Mouse (Mus musculus) adrenal gland, adult (tissue): ENCODE measurements at regions not wholly inside any gene's neighbourhood (a gene's known extent, or its start where the extent isn't known, plus 50 kb on each side); places are given as distances from the start of the nearest gene placed in this dataset.

Source experiments
- DNase-seq, 2 experiments: peaks; one replicate each; pipeline ENCODE4 v3.0.0; 2022 to 2023; ENCODE audit warnings: low spot score in 1 of 2; ENCODE audit not compliant: inconsistent age in 2 of 2

DNA sequence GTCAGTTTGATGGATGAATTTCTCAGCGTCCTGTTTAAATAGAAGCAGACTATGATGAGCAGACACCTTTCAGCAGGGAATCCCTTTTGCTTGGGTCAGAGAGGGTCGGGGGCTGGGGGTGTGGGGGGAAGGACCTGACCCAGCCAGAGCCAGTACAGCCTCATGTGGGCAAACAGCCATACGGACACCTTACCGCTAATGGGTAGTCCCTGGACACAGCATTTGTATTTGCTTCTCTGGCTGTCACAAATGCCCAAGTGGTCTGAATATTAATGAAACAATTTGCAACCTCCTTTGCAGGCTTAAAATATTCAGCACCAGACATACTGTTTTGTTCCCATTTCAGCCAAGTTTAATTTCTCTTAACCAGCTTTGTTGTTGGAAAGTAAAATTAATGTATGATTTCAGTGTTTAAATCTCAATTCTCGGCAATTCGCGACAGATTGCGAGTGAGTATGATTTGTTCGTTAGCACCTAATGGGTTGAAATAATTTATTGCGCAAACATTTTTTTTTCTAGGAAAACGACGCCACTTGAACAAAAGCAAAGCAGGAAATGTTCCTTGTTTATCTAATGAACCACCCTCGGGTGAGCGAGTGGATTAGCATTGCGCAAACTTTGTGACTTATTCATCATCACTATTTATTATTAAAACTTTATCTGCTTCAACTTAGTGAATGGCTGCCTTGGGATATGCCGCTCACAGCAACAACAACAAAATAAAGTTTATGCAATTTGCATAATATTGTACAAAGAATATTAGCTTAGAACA is 166.2 kb downstream of the Cdh26 start:
- no peak for DNase-seq

DNA sequence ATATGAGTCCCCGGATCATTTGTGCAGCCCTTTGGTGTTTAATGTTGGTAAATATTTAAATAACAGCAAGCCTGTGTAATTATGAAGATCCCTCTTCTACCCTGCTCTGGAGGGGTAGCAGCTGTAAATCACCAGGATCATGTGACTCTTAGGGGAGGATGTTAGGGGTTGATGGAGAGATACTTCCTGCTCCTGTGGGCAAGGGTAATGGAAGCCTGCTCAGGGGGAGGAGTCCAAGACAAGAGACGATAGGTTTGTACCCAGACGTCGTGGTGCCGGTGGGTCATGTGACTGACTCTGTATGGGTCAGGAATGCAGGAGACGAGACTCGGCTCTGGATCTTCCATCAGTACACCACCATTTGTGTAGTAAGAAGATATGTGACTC is 166.7 kb downstream of the Cdh26 start:
- DNase-seq: no peak

DNA sequence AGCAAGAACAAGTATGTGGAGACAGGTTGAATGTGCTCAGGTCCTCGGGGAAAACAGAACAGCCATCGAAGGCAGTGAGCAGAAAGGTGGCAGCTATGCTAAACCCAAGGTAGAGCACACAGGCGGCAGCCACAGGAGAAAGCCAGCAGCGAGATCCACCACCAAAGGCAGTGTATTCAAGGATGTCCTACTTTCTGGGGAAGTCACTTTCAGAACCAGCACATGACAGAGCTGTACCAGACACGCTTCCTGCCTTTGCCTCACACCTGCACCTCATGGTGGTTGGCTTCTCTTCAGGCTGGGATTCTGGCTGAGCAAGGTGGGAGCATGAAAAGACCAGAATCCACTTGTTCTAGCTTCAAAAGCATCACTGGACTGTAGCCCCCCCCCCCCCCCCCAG is 168.0 kb downstream of the Cdh26 start:
- DNase-seq: no peak

DNA sequence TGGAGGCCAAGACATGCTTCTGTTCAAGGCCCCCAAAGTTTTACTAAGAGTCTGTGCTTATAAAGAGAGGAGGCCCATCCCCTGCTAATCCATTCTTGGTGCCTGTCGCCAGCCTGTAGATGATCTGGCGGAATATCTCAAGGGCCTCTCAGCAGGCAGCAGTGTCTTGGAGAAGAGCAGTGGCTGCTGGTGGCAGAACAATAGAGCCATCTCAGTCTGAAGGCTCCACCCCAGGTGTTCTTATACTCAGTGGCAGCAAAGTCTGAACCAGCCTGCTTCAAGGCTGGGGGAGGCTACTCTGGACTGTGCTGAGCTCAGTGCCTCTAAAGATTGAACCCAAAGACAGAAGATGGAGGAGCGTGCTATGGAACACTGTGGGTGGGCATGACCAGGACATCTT is 168.5 kb downstream of the Cdh26 start:
- DNase-seq: no peak

DNA sequence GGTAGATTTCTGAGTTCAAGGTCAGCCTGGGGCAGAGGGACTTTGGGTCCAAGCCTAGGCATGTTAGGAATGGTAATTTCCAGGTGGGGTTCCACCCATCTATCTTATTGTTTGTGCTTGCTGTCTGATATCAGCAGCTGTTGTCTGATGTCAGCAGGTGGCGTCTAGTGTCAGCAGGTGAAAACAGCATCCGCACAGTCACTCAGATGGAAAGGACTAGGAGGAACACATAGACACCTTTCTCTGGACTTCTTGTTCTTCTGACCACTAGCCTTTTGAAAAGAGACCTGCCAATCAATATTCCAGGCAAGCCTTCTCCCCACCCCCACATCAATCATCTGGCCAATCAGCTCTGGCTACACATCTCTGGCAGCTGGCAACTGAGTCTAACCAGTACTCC is 173.1 kb downstream of the Cdh26 start:
- DNase-seq: no peak

DNA sequence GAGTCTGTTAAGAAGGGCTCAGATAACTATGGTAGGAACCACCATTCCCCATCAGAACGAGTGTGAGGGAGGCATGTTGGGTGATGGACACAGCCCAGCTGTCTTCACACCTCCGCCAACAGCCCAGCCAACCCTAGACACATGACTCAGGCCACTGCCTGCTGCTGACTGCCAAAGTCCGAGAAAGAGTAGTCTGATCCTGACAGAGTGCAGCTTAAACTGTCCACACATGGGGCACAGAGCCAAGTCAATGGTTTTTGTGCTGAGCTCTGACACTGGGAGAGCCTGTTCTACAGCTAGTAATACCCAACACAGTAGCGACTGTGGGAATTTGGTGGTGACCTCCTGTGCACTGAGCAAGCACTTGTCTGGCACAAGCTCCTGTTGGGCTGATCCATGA is 176.4 kb downstream of the Cdh26 start:
- DNase-seq: peak; percentile 12 to 54

DNA sequence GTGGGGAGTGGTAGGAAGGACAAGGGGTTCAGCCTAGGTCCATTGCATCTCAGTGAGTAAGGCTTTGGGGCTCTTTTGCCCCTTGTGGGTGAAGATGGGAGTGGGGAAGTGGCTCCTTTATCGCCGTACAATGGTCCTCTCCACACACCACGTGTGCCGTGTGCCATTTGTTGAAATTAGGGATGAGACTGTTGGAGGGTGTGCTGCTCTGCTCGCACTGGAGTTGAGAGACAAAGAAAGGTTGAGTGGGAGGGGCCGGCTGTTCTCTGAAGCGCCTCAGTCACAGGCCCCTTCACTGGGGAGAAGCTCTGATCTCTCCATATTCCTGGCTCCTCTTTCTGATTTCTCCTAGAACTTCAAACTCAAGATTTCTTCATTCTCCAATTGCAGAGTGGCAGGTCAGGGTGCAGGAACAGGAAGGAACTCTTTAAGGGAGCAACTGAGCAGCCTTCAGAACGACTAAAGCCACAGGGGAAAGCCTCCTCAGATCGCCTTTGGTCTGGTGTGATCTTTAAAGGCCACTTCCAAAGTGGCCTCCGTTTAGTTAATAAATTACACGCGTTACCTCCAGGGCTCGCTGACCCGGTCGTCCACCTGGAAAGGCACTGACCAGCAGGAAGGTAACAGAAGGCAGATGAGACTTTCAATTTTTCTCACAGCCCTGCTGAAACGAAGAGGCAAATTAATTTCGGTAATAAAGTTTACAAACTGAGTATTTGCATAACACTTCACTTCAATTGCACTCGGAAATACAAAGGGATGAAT is 180.1 kb downstream of the Cdh26 start:
- no peak for DNase-seq

DNA sequence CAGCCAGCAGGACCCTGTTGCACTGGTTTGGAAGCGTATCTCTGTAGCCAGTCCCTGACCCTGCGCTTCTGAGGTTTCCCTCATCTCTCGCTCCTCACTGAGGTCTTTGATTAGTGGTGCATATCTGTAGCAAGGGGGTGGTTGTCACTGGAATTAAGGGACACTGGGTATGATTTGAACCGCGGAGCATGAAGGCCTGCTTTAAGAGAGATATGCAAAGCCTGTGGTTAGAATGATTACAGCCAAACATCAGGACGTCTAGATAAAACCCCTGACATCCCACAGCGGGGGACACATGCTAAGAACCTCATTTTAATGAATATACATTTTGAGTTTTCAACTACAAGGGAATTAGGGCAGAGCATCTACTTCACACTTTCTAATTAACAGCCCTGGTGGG is 184.4 kb downstream of the Cdh26 start:
- no peak for DNase-seq

DNA sequence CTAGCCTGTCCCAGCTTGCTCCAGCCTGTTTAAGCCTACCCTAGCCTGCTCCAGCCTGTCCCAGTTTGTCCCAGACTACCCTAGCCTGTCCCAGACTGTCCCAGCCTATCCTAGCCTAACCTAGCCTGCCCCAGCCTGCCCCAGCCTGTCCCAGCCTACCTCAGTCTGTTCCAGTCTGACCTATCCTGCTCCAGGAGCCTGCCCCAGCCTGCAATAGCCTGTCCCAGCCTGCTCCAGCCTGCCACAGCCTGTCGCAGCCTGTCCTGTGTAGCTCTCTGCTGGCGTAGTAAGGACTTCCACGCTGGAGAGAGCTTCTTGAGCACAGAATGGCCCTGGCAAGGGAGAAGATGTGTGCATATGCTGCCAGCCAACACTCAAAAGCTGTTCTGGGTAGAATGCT is 192.5 kb downstream of the Cdh26 start:
- no peak for DNase-seq

DNA sequence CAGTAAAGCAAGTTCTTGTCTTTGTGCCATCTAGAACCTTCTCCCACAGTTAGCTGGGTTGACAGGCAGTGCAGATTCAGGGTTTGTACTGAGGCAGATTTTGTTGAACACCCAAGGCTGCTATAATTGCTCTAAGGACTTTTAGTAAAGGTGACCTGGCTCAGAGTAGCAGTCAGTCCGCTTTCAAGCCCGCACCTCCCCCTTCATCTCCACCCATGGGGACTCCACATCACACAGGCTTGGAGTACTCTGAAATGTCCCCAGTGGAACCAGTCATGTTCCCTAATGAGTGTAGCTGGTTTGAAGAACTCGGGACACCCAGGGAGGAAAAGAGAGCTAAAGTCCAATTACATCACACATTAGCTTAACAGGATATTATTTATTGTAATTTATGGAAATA is 194.1 kb downstream of the Cdh26 start:
- no peak for DNase-seq

DNA sequence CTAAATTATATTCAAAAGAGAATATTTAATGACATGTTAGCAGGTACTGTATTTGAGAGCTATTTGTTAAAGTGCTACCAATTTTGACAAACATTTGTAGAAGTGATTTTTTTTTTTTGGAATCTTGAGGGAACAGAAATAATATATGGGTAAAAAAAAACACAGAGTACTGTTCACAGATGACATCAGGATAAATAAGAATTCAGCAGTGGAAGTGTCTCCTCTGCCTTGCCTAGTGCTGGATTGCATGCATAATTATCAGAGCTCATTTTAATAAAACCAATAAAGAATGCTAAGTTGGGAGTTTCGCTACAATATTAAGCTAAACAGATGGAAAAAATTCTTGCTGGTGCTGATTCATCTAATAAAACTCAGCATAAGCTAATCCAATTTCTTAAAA is 194.6 kb downstream of the Cdh26 start:
- DNase-seq: no peak

DNA sequence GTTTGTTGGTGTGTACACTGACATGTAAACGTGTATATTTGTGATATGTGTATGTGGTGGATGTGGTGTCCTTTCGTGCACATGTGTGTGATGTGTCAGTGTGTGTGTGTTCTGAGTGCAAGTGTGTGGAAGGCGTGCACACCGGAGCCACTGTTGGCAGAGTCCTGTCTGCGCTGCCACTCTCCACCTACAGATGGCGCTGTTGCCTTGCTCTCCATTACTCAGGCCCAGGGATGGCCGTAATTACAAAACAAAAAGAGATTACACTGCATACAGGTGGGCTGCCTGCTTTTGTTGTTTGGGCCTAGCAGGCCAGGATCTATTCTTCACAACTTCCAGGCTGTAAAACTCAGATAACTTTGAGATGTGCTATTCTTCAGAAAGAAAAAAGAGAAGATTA is 199.4 kb downstream of the Cdh26 start:
- peak; percentile 41 to 86 for DNase-seq

DNA sequence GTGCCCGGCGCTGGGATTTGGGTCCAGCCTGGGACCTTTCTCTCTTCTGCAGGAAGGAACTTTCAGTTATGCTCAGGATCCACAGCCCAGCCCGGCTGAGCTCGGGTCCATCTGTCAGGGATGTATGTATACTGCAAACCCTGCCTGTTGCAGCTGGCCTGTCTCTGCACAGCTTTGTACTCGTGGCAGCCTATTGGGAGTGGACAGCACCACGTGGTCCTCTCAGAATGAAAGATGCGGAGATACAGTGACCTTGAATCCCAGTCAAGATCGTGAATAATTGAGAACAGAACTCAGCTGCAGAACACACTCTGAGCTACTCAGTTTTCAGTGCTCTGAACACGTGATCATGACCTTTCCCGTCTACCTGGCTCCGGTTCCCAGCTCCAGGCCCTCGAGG is 200.2 kb downstream of the Cdh26 start:
- DNase-seq: peak; percentile 18 to 57

DNA sequence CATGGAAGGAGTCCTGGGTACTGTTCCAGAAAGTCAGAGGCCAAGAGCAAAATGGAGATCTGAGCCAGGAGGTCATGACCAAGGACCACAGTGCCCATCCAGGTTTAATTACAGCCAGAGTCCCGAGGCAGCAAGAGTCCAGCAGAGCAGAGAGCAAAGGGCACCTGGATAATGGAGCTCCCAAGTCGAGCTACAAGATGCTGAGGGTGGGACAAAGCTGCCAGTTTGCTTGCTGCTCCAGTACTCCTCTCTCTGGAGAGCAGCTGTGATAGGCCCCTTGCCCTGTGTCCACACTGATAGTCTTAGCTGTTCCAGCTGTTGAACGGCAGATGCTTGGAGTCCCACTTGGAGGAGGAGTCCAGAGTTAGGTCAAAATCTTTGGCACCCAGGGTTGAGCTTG is 201.0 kb downstream of the Cdh26 start:
- DNase-seq: no peak

DNA sequence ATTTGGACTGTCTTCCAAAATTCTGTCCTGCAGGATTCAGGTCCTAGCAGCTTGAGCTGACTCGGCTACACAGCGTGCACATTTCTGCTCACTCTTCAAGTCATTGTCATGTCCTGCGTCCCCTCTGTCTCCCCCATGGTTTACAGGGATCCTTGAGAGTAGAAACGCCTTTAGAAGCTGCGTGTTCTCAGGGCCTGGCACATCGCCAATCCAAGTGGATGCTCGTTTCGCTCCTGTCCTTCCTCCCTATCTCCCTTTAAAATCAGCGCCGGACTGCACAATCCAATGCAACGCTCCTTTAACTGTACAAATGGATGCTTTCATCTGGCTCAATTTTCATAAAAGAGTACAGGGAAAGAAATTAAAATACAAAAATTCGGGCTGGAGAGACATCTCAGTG is 201.6 kb downstream of the Cdh26 start:
- peak; percentile 32 to 43 for DNase-seq

DNA sequence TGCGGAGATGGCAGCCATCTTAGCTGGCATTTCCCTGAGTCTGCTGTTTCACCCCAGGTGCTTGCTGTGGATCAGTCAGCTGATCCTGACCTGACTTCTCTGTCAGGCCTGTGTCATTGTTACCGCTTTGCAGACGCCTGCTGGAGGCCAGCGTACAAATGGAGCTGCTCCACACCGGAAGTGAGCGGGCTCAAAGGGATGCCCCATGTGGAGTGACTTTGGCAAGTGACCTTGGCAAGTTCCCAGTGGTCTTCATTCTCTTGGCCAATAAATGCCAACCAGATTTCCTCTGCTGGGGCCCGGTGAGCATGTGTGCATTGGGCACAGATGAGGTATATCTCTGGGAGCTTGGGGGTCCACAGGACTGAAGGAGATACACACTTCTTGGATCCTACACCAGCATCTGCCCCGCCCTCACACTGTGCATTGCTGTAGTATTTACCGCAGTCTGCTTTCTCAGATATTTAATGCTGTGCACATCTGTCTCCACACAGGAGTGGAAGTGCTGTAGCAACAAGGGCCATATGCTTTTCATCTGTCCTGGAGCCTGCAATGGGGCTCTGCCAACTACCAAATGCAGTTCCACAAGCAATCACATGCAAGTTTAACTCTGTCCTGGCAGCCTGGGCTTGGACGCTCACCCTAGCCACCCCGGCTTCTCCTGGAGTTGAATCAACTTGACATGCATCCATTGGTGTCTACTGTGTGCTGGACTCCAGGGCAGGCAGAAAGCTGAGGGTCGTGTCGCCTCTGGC is 202.7 kb downstream of the Cdh26 start:
- DNase-seq: no peak

DNA sequence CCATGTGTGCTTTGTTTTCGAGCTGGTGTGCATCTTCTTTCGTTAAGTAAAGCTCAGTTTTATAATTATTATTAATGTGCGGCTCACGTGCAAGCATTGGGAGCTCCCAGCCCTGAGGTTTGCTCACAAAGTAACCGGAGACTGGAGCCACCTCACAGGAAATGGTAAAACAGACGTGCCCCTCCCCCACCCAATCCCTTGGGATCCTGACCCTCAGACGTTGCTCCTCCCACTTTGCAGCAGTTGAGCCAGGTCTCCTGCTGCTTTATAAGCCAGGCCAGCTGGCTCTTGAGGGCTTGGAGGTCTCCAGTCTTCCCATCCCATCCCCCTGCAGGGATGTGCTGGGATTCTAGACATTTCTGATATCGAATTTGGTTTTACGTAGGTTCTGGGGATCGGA is 203.8 kb downstream of the Cdh26 start:
- DNase-seq: no peak

DNA sequence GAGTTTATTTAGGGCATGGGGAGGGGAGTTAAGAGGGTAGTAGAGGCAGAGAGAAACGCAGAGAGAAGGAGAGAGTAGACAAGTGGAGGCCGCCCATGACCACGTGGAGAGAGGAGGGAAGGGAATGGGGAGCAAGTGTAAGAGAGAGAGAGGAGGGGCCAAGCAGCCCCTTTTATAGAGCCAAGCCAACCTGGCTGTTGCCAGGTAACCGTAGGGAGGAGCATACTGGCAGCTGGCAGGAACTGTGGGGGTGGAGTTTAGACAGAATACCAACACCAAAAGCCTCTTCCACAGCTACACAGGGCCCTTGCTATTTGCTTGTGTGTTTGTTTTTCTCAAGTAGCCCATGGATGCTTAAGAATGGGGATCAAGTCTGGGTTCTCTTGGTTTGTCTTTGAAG is 205.4 kb downstream of the Cdh26 start:
- no peak for DNase-seq

DNA sequence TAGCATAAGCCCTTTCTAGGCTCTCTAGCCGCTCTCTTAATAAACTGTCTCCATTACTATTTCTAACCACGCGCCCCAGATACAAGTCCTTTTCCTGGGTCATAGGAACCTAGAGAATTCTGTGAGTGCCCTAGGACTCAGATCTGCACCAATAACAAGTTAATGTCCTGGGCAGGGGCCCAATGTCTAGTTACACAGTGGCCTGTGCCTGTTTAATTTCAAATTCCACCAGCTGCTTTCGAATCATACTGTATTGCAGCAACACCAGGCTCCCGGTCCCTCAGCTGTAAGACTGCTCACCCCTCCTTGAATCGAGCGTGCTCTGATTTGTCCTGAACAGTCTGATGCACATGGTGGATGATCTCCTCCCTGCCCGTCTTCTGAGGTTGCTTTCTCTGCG is 206.6 kb downstream of the Cdh26 start:
- no peak for DNase-seq

DNA sequence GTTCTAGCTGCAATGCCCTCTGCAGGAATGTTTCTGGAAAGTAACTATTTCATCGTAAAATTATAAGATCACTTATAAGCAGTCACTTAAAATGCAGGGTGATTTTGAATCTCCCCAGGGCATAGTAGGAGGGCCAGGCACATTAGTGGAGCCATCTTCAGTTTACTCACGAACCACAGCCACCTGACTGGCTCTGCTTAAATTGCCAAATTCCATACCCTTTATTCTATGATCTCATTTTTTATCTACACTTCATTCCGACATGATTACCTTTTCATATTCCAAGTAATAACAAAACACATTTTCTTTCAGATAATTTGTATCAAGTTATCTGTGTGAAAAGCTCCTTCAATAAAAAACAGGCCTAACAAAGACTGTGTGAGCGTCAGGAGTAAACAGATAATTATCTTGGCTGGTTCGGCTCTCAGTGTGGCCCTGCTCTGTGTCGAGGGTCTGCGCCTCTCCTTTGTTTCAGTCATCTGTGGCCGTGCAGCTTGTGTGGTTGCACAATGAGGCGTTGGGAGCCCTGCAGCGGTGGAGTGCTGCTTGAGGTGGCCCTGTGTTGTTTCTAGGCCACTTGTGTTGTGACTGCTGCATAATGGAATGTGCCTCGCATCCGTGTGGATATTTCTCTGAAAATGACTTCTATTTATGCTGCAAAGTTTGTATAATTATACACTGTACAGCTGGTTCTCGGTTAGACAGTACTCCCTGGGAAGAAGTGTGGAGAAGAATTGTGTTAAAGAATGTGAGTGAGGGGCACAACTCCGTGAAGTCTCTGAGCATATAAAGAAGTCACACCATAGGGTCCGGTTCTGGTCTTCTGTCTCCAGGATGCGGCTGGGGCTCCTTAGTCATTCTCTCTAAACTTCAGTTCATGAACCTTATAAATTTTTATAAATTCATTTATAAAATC is 212.1 kb downstream of the Cdh26 start:
- DNase-seq: no peak

DNA sequence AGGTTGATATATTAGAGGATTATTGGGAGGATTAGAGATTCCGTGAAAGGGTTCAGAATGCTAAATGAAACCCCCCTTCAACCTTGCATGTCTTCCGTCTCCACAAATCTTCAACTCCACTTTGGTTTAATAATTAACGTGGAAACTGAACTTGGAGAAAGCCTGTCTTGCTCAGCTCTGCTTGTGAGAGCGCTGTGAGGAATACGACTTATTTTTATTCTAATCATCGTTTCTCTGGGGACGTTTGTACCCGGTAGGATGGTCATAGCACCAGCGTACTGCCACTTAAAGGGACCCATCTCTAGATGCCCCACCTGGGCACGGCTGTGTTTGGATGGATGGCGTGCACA is 212.7 kb downstream of the Cdh26 start:
- DNase-seq: no peak
